Mouse (Mus musculus): ENCODE results near the gene Clstn2. TPM values are rescaled to one million over a fixed set of nuclear protein-coding genes. Genes with fewer than 3 reads are reported as not detected.

Gene Clstn2
- polyA plus RNA-seq, 1 experiment from 2014 or later = 17.0 TPM

DNA sequence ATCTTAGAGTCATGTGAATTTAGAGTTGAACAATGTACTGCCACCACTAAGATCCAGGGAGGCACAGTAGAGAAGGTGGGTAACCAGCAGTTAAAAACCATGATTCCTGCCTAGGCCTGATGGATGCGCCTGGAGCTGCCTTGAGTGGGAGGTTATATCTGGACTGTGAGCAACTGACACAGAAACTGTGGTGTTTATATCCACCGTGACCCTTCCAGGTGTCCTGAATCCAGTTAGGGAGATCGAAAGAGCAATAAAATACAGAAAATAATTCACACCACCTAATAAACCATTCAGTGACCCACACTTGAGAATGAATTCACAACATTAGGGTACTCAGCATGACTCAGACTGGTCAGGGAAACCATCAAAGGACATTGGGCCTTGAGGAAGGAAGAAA, 141.6 kb downstream of the Clstn2 start:
- Histone ChIP-seq H3K27ac (replicated peaks) (no peak overlapping the region), H3K4me3 (no peak overlapping the region), H3K9me3 (no peaks in the 10 kb centered on the region), H3K36me3 (no peaks in the 10 kb centered on the region), H3K9ac (no peak overlapping the region), H3K4me2 (no peak overlapping the region), H3K4me1 (replicated peaks) (no peaks in the 10 kb centered on the region), H3K27me3 (no peaks in the 10 kb centered on the region)
- ATAC-seq (ENCODE audit: low read depth) = no peak
- 82% methylated on average over 3 of the region's 3 CpGs for WGBS

DNA sequence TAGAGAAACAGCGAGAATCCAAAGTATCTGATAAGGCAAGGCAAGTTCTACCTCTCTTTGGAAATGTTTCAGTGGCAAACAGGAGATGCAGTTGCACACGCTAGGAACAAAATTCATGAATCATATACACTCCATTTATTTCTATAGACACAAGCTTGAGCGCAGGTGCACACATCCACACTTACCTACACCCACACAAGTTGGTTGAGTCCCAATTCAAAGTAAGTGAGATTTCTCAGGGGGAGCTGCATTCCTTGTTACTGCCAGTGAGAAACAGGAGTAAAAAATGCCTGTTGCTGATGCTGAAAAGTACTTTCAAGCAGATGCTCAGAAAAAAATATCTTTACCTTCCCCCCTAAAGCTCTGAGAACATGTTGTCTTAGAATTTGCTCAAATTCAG, 149.6 kb downstream of the Clstn2 start:
- 87% methylated on average over 3 of the region's 3 CpGs for WGBS

DNA sequence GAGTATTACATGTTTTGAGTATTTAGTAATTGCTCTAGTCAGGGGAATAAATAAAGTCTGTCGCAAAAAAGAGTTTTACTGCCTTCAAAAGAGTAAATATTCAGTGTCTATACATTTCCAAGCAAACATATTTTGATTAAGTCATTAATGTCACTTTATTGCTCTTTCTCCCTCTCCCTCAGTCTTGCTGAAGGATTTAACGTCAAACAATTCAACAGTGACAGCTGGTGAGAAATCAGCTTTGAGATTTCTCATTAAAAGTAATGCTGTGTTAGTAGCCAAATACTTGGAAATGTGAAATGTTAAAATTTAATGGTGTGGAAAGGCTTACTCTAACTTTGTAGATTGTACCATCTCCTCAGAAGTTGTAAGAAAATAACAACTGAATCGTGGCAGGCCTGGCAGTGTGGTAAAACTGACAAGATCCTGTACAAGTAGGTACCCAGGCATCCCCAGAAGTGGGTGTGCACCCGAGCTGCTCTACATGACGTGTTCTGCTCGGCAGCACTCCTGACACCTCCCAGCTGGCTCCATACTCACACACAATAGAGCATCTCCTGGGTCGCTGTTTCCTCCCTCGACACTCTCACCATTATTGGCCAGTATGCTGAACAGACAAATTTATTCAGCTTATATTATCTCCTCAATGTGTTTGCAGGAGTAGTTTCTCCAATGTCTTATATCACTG, 165.8 kb downstream of the Clstn2 start:
- no peaks in the 10 kb centered on the region for H3K27me3 ChIP-seq
- no peak overlapping the region for H3K4me3 ChIP-seq
- H3K27ac ChIP-seq (replicated peaks) = no peak overlapping the region
- H3K9me3 ChIP-seq = no peaks in the 10 kb centered on the region
- H3K9ac ChIP-seq = no peak overlapping the region
- no peaks in the 10 kb centered on the region for H3K36me3 ChIP-seq
- no peak overlapping the region for H3K4me2 ChIP-seq
- ATAC-seq (ENCODE audit: low read depth) = no peak
- no peaks in the 10 kb centered on the region for H3K4me1 ChIP-seq (replicated peaks)
- WGBS = 58% methylated on average over 8 of the region's 8 CpGs

More for the DNA sequence above, 149.6 kb downstream of the Clstn2 start:
- ATAC-seq (ENCODE audit: low read depth) = no peak
- Histone ChIP-seq H3K4me3 (no peak overlapping the region), H3K36me3 (no peaks in the 10 kb centered on the region), H3K27me3 (no peaks in the 10 kb centered on the region), H3K27ac (replicated peaks) (no peak overlapping the region), H3K4me1 (replicated peaks) (no peaks in the 10 kb centered on the region), H3K4me2 (no peak overlapping the region), H3K9ac (no peak overlapping the region), H3K9me3 (no peaks in the 10 kb centered on the region)

DNA sequence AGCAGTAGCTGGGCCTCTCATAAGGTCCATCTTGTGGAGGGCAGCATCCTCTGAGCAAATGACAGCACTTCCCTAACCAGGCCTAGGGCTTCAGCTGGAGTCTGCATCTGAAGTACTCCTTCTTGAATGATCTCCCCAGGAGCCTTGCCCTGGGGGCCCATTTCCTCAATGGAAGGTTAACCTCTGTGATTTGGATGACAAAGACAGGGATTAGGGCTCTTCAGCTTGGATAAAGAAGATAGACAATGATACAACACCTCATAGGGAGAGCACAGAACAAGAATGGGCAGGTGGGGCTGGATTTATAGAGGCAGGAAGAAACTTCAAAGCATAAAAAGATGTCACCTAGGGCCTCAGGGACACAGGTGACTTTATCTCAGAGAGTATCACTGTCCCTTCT, 180.1 kb downstream of the Clstn2 start:
- H3K4me2 ChIP-seq = no peak overlapping the region
- no peak for ATAC-seq (ENCODE audit: low read depth)

DNA sequence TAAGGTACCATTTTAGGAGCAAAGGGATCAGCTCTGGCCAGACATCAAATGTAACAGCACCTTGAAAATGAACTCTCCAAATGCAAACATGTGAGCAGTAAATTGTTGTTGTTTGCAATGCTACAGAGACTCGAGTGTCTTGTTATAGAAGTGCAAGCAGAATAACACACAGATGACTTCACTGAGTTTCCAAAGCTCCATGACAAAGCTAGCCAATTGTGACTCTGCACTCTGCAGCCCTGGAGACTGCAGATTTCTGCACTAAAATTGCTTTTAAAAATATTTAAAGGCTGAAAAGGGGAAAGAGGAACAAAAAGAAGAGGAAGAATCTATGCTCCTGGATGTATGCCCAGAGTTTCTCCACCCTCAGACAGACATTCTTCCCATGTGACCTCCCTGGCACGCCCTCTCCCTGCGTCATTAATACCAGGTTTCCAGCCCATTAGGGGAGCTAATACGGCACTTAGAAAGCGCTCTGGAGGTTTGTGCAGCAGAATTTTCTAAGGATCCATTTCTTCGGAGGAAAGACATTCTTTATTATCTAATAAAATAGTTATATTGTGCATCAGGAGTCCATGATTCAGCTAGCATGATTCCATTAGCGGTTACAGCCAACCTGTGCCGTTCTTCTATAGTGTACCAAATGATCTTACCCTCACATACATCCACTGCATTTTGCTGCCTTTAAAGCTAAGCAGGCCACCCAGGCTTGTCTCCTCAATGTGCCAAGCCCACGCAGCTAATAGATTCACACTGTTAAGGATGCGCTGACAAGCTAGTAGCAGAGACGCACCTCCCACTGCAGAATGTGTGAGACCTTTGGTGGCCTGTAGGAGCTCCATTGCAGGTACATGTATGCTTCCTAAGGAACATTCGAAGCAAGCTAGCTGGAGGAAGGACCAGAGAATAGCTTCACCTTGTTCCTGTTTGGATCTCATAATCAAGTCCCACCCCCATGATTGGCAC, 184.8 kb downstream of the Clstn2 start:
- 0 out of 2 replicates have a peak overlapping the region, but pooled peaks have one; percentile 2 for H3K4me2 ChIP-seq
- no peaks in the 10 kb centered on the region for H3K9me3 ChIP-seq
- H3K4me1 ChIP-seq (replicated peaks) = peaks cover 14% of the 10 kb centered on the region
- H3K36me3 ChIP-seq = no peaks in the 10 kb centered on the region
- H3K4me3 ChIP-seq = no peak overlapping the region
- H3K9ac ChIP-seq = no peak overlapping the region
- H3K27me3 ChIP-seq = no peaks in the 10 kb centered on the region
- H3K27ac ChIP-seq (replicated peaks) = peak overlapping the region; percentile 20; the same call in 1 of the 2 replicates
- 61% methylated on average over 12 of the region's 12 CpGs for WGBS
- ATAC-seq (ENCODE audit: low read depth) = peak; percentile 50; the same call in 1 of the 2 replicates

More for the DNA sequence above, 180.1 kb downstream of the Clstn2 start:
- H3K27ac ChIP-seq (replicated peaks) = no peak overlapping the region
- no peak overlapping the region for H3K4me3 ChIP-seq
- H3K4me1 ChIP-seq (replicated peaks) = peaks cover 10% of the 10 kb centered on the region
- H3K27me3 ChIP-seq = no peaks in the 10 kb centered on the region
- no peak overlapping the region for H3K9ac ChIP-seq
- H3K36me3 ChIP-seq = no peaks in the 10 kb centered on the region
- no peaks in the 10 kb centered on the region for H3K9me3 ChIP-seq

DNA sequence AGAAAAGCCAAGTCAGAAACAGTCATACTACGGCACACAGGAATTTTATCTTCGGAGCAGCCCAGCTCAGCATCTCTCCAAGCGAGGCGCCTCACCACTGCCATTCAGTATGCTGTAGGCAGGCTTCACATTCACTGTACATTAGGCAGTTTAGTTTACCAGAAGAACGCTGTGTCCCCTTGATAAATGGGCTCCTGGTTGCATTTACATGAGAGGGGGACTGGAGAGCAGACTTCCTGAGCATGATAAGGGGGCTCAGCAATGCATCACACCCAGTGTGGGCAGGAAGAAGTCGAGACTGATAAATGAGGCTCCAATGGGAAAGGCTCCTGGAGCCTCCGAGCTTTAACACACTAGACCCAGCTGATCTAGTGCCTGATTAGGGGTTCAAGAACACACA, 190.9 kb downstream of the Clstn2 start:
- WGBS = 76% methylated on average over 7 of the region's 7 CpGs
- H3K27ac ChIP-seq (replicated peaks) = no peak overlapping the region
- H3K9ac ChIP-seq = no peak overlapping the region
- H3K4me1 ChIP-seq (replicated peaks) = no peaks in the 10 kb centered on the region
- no peak overlapping the region for H3K4me2 ChIP-seq
- H3K4me3 ChIP-seq = no peak overlapping the region
- H3K36me3 ChIP-seq = no peaks in the 10 kb centered on the region
- H3K27me3 ChIP-seq = no peaks in the 10 kb centered on the region
- no peak for ATAC-seq (ENCODE audit: low read depth)
- no peaks in the 10 kb centered on the region for H3K9me3 ChIP-seq

DNA sequence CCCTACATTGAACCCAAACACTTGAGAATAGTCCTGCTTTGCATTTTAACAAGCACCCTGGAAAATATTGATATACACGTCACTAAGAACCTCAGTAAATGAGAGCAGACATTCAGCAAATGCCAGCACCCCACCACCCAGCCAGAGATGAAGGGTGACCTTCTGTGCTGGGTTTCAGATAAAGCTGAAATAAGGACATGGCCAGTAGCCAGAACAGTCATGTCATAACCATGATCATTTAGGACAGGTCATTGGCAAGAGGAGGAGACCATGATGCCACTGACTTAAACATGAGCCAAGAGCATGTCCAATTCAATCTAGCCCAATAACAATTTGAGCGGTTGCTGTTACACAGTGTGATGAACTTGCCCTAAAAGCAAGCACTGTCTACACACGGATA, 201.8 kb downstream of the Clstn2 start:
- Histone ChIP-seq H3K27me3 (no peaks in the 10 kb centered on the region), H3K36me3 (no peaks in the 10 kb centered on the region), H3K4me1 (replicated peaks) (peaks cover 10% of the 10 kb centered on the region), H3K4me3 (no peak overlapping the region), H3K9ac (no peak overlapping the region), H3K4me2 (no peak overlapping the region), H3K9me3 (no peaks in the 10 kb centered on the region), H3K27ac (replicated peaks) (no peak overlapping the region)
- 89% methylated on average over 3 of the region's 3 CpGs for WGBS
- no peak for ATAC-seq (ENCODE audit: low read depth)

DNA sequence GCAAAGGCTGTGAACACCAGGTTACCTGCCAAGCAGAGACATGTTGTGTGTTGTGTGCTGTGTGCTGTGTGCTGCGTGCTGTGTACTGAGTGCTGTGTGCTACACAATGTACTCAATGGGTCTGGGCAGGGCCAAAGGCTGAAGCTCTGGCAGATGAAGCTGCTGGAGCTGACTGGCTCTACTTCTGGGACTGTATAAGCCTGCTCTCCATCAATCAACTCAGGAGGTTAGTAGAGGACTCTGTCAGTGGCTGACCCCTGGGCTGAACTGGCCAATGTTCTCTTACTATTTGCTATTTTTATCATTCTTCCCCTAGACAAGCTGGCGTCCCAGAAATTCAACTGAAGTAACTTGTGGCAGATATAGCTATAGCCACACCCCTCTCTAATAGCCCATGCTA, 203.1 kb downstream of the Clstn2 start:
- Histone ChIP-seq H3K4me1 (replicated peaks) (peaks cover 15% of the 10 kb centered on the region), H3K36me3 (no peaks in the 10 kb centered on the region), H3K4me2 (no peak overlapping the region), H3K27me3 (no peaks in the 10 kb centered on the region), H3K27ac (replicated peaks) (no peak overlapping the region), H3K9me3 (no peaks in the 10 kb centered on the region), H3K4me3 (no peak overlapping the region), H3K9ac (no peak overlapping the region)
- ATAC-seq (ENCODE audit: low read depth) = no peak
- WGBS = 89% methylated on average over 2 of the region's 2 CpGs

DNA sequence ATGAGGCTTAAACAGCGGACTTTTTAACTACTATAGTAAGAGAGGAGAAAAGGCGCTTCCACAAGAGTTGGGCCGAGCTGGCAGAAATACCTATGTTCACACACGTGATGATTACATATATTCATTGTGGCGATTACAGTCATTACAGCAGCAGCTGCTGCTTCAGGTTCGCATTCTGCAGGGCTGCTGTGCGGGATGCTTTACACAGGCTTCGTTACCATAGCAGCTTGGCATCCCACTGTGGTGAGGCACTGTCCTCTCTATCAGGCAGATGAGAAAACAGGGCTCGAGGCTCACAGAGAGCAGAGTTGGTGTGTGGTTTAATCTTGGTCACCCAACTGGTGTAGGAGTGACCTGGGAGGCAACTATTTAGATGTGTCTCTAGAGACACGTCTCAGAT, 205.3 kb downstream of the Clstn2 start:
- Histone ChIP-seq H3K9ac (no peak overlapping the region), H3K4me3 (no peak overlapping the region), H3K36me3 (no peaks in the 10 kb centered on the region), H3K27ac (replicated peaks) (no peak overlapping the region), H3K4me1 (replicated peaks) (peaks cover 23% of the 10 kb centered on the region), H3K4me2 (no peak overlapping the region), H3K27me3 (no peaks in the 10 kb centered on the region), H3K9me3 (no peaks in the 10 kb centered on the region)
- peak; percentile 59; the same call in 1 of the 2 replicates for ATAC-seq (ENCODE audit: low read depth)
- WGBS = 54% methylated on average over 10 of the region's 10 CpGs

DNA sequence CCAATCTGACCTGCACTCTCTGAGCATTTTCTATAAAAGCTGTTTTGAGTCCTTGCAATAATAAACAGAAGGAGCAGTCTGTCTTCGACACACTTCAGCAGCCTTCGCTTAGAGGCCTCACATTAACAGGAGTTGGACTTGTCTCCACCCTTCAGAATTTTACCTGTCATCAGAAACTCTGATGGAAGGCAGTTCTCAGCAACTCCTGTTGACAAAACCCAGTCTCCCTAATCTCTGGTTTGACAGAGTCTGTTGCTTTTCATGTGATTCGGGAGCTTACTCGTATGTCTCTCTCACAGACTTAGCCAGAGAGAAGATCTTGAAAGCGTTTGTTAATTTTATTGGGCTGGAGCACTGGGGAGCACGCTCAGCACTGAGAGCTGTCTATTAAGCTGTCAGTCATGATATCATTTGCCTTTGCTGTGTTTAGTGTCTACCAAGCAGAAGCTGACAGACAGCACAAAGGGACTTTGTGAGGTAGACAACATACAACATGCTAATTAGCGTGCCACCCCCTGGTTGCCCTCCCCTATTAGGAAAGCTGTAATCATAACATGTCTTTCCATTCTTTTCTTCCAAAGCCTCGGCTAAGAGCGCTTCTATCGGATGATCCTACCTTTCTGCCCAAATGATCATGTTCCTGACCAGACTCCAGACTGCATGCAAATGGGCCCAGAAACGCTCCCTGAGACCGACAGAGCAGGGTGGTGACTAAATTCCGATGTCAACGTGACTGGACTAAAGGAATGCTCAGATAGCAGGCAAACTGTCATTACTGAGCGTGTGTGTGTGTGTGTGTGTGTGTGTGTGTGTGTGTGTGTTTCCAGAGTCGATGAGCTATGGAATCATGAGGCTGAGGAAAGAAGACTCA, 206.7 kb downstream of the Clstn2 start:
- Histone ChIP-seq H3K36me3 (no peaks in the 10 kb centered on the region), H3K27me3 (no peaks in the 10 kb centered on the region), H3K27ac (replicated peaks) (no peak overlapping the region), H3K4me1 (replicated peaks) (peaks cover 30% of the 10 kb centered on the region), H3K4me3 (no peak overlapping the region), H3K9ac (no peak overlapping the region), H3K9me3 (no peaks in the 10 kb centered on the region), H3K4me2 (no peak overlapping the region)
- 75% methylated on average over 15 of the region's 16 CpGs for WGBS
- no peak for ATAC-seq (ENCODE audit: low read depth)

DNA sequence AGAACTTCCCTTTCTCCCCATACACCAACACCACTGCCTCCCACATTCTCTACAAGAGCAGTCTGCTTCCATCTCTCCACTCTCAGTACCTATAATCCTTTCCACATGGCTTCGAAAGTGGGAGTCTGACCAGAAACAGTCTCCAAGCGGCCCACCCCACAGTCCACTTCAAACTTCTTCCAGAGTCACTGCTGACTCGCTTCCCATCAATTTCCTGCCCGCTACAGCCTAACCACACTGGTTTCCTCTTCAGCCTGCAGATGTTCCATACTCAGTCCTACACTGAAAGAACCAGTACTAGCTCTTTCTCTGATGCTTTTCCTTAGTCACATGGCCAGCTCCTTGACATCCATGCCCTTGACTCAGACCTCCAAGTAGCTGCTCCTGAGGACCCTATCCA, 215.9 kb downstream of the Clstn2 start:
- 88% methylated on average over 4 of the region's 4 CpGs for WGBS
- H3K27ac ChIP-seq (replicated peaks) = no peak overlapping the region
- H3K4me2 ChIP-seq = no peak overlapping the region
- no peak overlapping the region for H3K9ac ChIP-seq
- no peaks in the 10 kb centered on the region for H3K36me3 ChIP-seq
- no peaks in the 10 kb centered on the region for H3K27me3 ChIP-seq
- H3K4me1 ChIP-seq (replicated peaks) = peaks cover 8% of the 10 kb centered on the region; the same call in 1 of the 2 replicates
- ATAC-seq (ENCODE audit: low read depth) = no peak
- no peaks in the 10 kb centered on the region for H3K9me3 ChIP-seq
- no peak overlapping the region for H3K4me3 ChIP-seq

Data from neural tube, embryonic 13.5 days (tissue).